Mouse (Mus musculus) brain, embryonic 14.5 days (tissue): ENCODE data around the gene Cptp. TPM values are rescaled to one million over a fixed set of nuclear protein-coding genes. Genes with fewer than 3 reads are reported as not detected.

Experiments
- DNase-seq: peaks from one replicate; pipeline ENCODE4 v3.0.0-alpha.2; 2011; ENCODE audit warnings: low read depth
- CTCF ChIP-seq: fragments of 200-500 bp; IDR thresholded peaks from 2 replicates; pipeline ENCODE4 v1.5.1; 2012; ENCODE audit warnings: inconsistent platforms, mild to moderate bottlenecking, moderate library complexity, borderline replicate concordance; ENCODE audit not compliant: insufficient read depth, insufficient read length; ENCODE audit errors: extremely low read depth
- POLR2A ChIP-seq: fragments of 200-500 bp; IDR thresholded peaks from 2 replicates; pipeline ENCODE4 v1.6.1; 2012; ENCODE audit warnings: mild to moderate bottlenecking, inconsistent platforms, borderline replicate concordance; ENCODE audit not compliant: poor library complexity, insufficient read depth, insufficient read length, severe bottlenecking; ENCODE audit errors: extremely low read depth
- polyA plus RNA-seq: library from polyadenylated mRNA; depleted of rRNA; stranded (reverse); fragments of >200 nt; gene quantifications from 2 replicates; pipeline ENCODE4 v1.2.3, GENCODE M21; 2012

Cptp gene
- polyA plus RNA-seq, 1 experiment = 29.0 TPM

DNA sequence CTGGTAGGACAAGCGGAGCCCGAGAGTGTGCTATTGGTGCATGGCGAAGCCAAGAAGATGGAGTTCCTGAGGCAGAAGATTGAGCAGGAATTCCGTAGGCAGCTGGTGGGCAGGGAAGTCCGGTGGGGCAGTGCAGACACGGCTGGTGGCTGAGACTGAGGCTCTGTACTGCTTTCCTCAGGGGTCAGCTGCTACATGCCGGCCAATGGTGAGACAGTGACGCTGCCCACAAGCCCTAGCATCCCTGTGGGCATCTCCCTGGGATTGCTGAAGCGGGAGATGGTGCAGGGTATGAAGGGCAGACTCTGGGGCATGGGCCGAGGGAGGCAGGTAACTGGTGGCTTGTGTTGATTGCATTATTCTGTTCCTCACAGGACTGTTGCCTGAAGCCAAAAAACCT is 18.4 kb upstream of the Cptp start:
- DNase-seq = no peak

DNA sequence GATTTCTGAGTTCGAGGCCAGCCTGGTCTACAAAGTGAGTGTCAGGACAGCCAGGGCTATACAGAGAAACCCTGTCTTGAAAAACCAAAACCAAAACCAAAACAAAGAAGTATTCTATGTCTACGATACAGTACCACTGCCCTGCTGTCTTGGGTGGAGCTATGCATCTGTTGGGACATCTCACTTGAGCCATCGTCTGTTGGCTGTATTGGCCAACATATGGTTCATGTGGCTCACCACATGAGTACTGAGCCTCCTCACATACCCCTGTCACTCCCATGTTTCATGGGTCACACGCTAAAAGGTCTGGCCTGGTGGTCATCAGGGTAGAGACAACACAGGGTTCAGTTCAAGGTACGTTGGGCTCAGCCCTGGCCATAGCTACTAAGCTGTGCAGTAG is 17.1 kb upstream of the Cptp start:
- no peak for DNase-seq
- TF ChIP-seq POLR2A (no peak), CTCF (no peak)

More for the DNA sequence above, 18.4 kb upstream of the Cptp start:
- TF ChIP-seq CTCF = no peak

DNA sequence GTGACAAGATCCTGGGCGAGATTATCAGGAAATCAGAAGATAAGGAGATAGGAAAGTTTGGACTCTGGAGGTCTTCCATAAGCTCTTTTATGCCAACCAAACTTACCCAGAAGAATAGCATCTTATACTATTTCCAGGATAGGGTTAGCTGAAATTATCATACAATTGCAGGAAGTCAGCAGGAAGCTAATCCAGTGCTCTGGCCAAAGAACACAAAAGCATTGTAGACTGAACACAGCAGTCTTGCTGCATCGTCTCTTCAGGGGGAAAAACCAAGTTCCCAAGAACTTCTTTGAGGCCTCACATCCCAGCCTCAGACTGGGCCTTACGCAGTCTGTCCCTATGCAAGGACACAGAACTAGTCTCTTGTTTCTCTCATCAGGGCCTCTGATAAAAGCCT is 14.3 kb upstream of the Cptp start:
- TF ChIP-seq CTCF (no peak), POLR2A (no peak)
- no peak for DNase-seq

DNA sequence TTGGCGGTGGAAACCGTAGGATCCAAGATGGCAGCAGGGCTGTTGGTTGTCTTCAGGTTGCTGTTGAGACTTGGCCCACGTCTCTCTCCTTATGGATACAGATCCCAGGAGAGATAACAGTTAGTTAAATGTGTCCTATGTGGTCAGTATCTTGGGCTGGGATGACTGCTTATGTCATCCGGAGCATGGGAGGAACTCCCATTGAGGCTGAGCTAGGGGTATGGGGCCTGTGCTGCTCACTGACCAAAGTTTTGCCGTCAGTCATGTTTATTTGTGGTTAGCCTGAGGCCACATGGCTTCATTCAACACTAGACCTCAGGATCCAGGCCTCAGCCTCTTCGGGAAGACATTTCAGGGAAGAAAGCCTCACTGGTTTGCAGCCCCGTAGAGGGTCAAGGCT is 2.2 kb upstream of the Cptp start:
- TF ChIP-seq CTCF (no peak), POLR2A (no peak)
- DNase-seq = no peak

DNA sequence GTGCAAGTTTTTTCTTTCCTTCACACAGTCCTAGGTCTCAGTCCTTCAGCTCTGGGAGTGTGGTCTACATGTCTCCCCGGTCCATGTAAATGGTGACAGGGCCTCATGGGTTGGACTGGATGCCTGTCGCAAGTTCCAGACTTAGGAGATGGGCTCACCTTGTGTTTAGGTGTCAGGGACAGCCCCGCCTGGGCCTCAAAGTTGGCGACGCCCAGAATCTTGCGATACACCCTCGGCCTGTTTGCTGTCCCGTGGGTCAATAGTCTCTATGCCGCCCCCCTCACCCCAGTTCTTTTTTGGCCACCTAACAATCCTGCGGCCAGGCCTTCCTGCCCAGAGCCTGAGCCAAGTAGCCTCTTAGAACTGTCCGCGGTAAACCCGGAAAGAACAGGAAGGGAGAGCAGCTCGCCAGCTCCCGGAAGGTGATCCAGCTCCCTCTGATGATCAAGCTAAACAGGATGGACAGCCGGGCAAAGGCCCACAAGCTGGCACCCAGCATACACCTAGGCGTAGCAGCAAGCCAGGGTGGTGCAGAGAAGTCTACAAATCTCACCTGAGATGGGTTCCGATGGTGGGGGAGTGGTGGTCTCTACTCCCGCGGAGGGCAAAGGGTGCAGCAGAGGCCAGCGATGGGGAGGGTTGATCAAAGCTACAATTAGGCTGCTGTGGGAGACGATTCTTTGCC is 484 bp downstream of the Cptp start:
- TF ChIP-seq POLR2A (no peak), CTCF (no peak)
- no peak for DNase-seq

DNA sequence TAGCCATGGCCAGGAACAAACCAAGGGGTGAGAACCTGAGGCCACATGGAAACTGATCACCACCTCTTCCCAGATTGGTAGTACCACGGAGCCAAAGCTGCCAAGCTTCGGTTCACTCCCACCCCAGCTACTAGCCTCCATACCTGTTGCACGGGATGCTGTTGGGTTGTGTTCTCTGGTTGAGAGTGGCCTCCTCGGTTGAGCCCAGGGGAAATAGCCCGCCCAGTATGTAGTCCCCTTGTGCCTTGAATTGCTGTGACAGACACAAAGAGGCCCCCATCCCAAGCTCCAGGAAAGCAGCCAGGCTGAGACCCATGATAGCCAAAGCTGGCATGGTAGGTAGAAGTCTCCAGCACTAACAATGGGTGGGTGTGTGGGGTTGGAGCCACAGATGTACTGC is 6.2 kb downstream of the Cptp start, which contains the start of gene Tas1r3:
Gene Tas1r3 (minus strand): TSS at position 362 of the 400 bp plus-strand sequence.
- no peak for DNase-seq
- TF ChIP-seq POLR2A = no peak
- TF ChIP-seq CTCF = no peak

DNA sequence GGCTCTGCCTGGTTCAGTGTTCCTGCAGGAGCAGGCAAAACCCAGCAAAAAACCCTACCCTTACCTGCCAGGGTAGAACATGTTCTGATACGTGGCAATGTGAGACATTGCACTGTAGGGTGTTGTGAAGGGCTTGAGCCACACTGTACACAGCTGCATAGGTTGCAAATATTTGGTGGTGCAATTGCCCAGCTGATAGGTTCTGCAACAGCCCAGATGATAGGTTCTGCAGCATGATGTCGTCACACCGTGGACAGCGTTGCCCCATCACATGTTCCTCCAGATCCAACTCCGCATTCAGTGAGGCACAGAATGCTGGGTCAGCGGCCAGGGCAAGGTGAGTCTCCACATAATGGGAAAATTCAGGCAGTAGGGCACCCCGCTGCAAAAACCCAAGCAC is 7.5 kb downstream of the Cptp start:
- no peak for DNase-seq
- TF ChIP-seq POLR2A (no peak), CTCF (no peak)

DNA sequence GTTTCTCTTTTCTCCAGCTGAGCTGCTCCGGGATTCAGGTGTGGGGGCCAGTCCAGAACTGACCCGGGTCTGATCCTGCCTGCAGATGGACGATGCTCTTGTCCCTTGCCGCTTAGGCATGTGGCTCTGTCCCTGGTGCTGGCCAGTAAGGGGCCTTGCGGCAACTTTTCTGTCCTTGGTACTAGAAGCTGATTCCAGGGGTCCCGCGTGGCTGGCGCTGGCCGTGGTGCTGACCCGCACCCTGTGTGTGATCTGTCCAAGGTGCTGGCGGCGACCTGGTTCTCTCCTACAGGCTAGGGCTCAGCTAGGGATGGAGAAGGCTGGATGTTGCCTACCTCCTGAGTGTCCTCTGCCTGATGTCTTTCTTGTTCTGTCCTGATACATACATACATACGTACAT is 9.9 kb downstream of the Cptp start:
- DNase-seq = peak; percentile 46
- TF ChIP-seq POLR2A (no peak), CTCF (no peak)

DNA sequence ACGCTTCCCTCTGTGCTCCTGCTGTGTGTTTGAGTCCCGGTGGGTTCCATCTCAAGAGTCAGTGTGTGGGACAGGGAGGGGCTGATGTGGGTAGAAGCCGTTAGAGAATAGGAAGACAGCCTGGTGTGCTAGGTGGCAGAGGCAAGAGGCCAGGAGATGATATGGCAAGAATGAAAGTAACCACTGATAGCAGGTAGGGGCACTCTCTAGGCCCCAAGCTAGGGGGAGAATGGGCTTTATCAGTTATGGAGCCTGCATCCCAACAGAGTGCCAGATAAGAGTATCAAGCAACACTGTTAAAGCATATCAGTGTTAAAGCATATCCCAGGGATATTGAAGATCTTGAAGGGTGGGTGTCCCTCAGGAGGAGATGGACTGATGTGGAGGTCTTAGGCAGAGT is 12.4 kb downstream of the Cptp start:
- no peak for DNase-seq
- TF ChIP-seq CTCF = no peak
- no peak for TF ChIP-seq POLR2A

DNA sequence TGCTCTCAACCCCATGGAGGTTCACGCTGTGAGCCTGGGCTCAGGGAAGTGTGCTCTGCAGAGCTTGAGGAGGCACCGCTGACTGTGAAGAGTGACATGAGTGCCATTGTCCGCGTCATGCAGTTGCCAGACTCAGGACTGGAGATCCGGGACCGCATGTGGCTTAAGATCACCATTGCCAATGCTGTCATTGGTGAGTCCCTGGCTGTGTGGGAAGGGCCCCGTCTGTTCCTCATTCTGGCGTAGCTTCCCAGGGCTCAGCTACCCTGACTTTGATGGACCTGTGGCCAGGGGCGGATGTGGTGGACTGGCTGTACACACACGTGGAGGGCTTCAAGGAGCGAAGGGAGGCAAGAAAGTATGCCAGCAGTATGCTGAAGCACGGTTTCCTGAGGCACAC is 13.2 kb downstream of the Cptp start:
- DNase-seq = no peak
- TF ChIP-seq POLR2A (no peak), CTCF (no peak)

DNA sequence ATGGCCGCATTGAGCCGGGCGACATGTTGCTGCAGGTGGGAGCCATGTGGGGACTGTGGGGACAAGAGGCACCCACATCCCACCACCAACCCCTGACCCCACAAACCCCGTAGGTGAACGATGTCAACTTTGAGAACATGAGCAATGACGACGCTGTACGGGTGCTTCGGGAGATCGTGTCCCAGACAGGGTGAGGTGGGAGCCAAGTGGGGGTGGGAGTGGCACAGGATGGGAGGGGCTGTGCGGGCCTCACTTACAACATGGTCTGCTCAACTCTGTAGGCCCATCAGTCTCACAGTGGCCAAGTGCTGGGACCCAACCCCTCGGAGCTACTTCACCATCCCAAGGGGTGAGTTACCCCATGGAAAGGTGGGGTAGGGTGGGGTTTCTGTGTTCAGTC is 14.2 kb downstream of the Cptp start:
- DNase-seq = no peak
- TF ChIP-seq CTCF = no peak
- no peak for TF ChIP-seq POLR2A

DNA sequence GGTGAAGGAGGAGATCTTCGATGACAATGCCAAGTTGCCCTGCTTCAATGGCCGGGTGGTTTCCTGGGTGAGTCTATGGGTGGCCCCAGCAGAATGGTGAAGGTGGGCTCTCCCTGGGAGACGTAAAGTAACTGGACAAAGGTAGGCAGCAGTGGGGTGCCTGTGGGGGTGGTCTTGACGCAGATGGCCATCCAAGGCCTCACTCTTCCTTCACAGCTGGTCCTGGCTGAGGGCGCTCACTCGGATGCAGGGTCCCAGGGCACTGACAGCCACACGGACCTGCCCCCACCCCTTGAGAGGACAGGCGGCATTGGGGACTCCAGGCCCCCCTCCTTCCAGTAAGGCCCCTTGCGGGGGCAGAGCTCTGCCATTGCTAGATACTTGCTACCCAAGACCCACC is 15.8 kb downstream of the Cptp start:
- no peak for TF ChIP-seq POLR2A
- no peak for TF ChIP-seq CTCF
- no peak for DNase-seq
